Mouse (Mus musculus): ENCODE results near the gene Maml2.

GRCm38 (mm10) chr9:13681147-13681546 lies 383.4 kb downstream of the Maml2 start:
- TF ChIP-seq POU5F1 (IDR thresholded peaks at IDR 0.05; ENCODE audit: borderline replicate concordance, low read length) (no peak), CTCF (conservative IDR thresholded peaks at IDR 0.05; ENCODE audit: low read length) (no peak)

Measured in E14TG2a.4 (cell line).